Mouse (Mus musculus): ENCODE data around the gene Asb9.

The Asb9 gene

DNA sequence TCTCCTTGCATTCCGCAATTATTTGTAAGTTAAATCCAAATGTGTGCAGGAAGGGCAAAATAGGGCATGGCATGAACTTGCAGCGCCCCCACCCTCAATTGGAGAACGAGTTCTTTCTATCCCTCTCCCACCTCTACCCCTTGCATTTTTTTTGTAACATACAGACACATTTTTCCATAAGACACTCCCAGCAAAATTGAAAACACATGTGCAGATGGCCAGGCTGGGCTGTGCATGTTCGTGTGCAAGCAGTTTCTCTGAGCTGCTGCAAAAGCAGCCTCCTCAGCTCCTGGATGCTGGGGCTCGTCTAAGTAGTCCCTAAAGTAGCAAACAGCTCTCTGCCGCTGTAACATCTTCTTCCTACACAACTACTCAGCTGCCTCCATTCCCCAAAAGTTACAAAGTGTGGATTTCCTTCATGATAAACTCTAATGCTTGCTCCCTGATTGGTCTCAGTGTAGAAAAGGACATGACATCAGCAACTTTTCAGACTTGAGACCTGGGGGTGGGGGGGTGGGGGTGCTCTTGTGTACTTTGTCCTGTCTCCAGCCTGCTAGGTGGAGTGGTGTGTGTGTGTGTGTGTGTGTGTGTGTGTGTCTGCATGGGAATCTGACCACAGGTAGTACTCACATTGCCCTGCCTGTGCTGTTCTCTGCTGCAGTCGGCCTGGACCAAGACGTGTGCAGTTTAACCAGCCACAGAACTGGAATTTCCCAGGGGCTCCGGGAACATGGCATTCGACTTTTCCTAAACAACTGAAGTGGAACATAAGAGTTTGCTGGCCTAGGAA lies at the start of gene Asb9:
Gene Asb9 (plus strand): TSS at position 619 of the 790 bp plus-strand sequence.
- DNase-seq (ENCODE audit: low read depth, low spot score): no peak

GRCm38 (mm10) chrX:164459205-164459878 lies 46.8 kb upstream of the Asb9 start:
- DNase-seq (ENCODE audit: low read depth, low spot score): no peak

- no peak for DNase-seq (ENCODE audit: low read depth, low spot score)
Observed at GRCm38 (mm10) chrX:164502258-164502657, 3.9 kb upstream of the Asb9 start.

GRCm38 (mm10) chrX:164507068-164507467 lies 941 bp downstream of the Asb9 start:
- DNase-seq (ENCODE audit: low read depth, low spot score): no peak

- no peak for DNase-seq (ENCODE audit: low read depth, low spot score)
Observed at GRCm38 (mm10) chrX:164508728-164509127, 2.6 kb downstream of the Asb9 start.

DNA sequence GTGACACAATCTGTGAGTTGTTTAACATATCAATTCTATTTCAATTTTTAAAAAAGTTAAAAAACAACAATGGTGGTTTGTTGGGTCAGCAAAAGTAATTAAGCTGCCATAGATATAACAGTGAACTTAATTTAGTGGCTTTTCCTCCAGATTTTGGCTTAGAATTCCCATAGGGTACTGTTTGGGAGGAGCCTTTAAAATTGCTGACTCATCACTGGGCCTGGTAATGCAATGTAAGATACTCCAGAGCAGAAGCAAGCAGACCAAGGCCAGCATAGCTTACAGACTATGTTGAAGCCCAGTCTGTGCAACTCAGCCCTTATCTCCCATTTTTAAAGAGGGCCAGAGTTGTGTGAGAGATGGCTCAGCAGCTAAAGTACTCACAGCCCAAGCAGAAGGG lies 16.0 kb downstream of the Asb9 start:
- DNase-seq (ENCODE audit: low read depth, low spot score): no peak

- no peak for DNase-seq (ENCODE audit: low read depth, low spot score)
Observed at GRCm38 (mm10) chrX:164526566-164526965, 20.4 kb downstream of the Asb9 start.

DNA sequence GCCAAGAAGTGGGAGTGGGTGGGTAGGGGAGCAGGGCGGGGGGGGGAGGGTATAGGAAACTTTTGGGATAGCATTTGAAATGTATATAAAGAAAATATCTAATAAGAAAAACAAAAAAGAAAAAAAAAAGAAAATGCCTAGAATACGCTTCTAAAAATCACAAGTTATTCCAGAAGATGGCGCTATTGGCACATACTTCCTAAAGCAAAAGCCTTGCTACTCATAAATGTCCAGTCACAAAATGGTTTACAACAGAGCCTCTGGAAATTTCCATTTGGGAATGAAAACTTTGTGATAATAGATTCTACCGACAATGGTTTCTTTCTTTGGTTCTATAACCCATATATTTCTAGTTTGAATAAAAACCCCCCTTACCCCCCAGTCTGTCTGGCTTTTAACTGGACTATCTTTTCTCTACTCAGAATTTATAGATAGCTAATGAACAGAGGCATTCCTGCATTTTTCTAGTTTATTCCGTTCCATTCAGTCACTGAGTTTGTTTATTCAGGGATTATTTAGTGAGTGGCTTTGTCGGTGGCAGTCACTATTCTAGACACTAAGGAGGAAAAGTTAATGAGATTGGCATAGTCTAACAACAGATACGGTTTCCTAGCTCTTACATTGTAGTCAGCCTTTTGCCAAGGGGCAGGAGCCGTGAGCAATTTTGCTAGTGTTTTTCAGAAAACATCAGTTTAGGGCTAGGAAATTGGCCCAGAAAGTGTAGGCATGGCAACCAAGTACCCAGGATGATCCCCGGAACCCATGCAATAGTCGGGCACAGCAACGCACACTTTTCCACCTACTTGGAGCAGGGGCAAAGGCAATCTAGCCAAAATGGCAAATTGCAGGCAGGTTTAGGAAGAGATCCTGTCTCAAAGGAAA lies 35.5 kb downstream of the Asb9 start:
- no peak for DNase-seq (ENCODE audit: low read depth, low spot score)

GRCm38 (mm10) chrX:164570195-164570594 lies 64.1 kb downstream of the Asb9 start:
- DNase-seq (ENCODE audit: low read depth, low spot score): no peak

- no peak for DNase-seq (ENCODE audit: low read depth, low spot score)
Observed at GRCm38 (mm10) chrX:164576967-164577366, 70.8 kb downstream of the Asb9 start.

Measured in WW6 (cell line).